Mouse (Mus musculus) embryonic fibroblast, embryonic 13.5 days (primary cell): ENCODE measurements at regions not wholly inside any gene's neighbourhood (a gene's known extent, or its start where the extent isn't known, plus 50 kb on each side); places are given as distances from the start of the nearest gene placed in this dataset.
A peak's percentile ranks its signal among the peaks of the same experiment; 100 is the strongest.

ENCODE experiments used
- H3K27ac ChIP-seq: 2 replicates; pipeline ENCODE4 v1.5.1; 2012; ENCODE audit warnings: low read length, control low read depth, inconsistent platforms; ENCODE audit not compliant: insufficient read depth
- H3K4me1 ChIP-seq: 2 replicates; pipeline ENCODE4 v1.6.1; 2011; ENCODE audit warnings: low read length; ENCODE audit not compliant: control insufficient read depth, insufficient read depth
- H3K4me3 ChIP-seq: 2 replicates; pipeline ENCODE4 v1.5.1; 2011; ENCODE audit warnings: mild to moderate bottlenecking, control low read depth, low read length; ENCODE audit not compliant: insufficient read depth
- CTCF ChIP-seq: IDR thresholded peaks from 2 replicates; pipeline ENCODE4 v1.5.1; 2011; ENCODE audit warnings: mild to moderate bottlenecking, control low read depth, low read length, moderate library complexity, borderline replicate concordance; ENCODE audit not compliant: insufficient read depth
- POLR2A ChIP-seq: IDR thresholded peaks from 2 replicates; pipeline ENCODE4 v1.6.1; 2011; ENCODE audit warnings: low read depth, mild to moderate bottlenecking, control low read depth, low read length, moderate library complexity

DNA sequence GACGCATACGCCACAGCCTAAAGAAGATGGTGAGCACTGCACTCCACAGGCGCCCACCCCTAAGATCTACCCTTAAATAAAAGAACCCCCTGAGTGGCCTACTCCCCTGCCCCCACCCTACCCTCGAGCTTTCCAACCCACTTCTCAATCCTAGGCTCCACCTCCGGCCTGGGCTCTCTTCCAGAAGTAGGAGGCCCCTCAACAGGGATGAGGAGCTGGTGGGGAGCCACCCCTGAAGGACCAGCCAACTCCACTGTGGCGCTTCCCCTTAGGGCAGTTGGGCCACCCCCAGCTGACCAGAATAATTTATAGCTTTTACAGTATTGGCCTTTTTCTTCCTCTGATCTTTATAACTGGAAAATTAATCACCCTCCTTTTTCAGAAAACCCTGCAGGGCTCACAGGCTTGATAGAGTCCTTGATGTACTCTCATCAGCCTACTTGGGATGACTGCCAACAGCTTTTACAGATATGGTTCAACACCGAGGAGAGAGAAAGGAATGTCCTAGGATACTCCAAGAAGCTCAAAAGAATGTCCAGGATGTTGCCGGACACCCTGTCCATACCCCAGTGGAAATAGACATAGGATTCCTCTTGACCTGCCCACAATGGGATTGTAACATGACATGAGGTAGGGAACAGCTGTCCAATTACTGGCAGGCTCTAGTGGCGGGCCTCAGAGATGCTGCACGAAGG lies 220.3 kb upstream of the Col3a1 start:
- no peak overlapping the region for H3K27ac ChIP-seq
- H3K4me1 ChIP-seq: 0 out of 2 replicates have a peak, but pooled peaks cover 2% of the 10 kb centered on the region
- TF ChIP-seq CTCF: no peak
- TF ChIP-seq POLR2A: no peak

DNA sequence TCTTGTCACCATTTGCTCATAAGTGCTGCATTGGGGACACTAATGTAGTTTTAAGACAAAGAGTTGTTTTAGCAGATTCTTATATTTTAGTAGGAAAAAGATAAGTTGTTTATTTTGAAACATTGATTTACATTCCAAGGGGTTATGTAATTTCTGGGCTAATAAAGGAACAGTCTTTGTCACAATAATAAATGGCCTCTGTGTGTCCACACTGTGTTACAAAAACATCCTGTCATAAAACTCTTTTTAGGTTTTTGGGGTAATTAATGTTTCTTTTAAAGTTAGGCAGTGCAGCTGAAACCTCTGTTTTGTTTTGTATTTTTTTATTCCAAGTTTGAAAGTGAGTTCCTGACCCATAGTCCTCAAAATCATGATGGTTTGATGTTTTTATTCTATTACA lies 210.4 kb upstream of the Col3a1 start:
- Histone ChIP-seq H3K27ac (no peak overlapping the region), H3K4me1 (no peaks in the 10 kb centered on the region), H3K4me3 (no peak overlapping the region)
- TF ChIP-seq POLR2A (no peak), CTCF (no peak)

More for the DNA sequence above, 220.3 kb upstream of the Col3a1 start:
- H3K4me3 ChIP-seq: no peak overlapping the region

DNA sequence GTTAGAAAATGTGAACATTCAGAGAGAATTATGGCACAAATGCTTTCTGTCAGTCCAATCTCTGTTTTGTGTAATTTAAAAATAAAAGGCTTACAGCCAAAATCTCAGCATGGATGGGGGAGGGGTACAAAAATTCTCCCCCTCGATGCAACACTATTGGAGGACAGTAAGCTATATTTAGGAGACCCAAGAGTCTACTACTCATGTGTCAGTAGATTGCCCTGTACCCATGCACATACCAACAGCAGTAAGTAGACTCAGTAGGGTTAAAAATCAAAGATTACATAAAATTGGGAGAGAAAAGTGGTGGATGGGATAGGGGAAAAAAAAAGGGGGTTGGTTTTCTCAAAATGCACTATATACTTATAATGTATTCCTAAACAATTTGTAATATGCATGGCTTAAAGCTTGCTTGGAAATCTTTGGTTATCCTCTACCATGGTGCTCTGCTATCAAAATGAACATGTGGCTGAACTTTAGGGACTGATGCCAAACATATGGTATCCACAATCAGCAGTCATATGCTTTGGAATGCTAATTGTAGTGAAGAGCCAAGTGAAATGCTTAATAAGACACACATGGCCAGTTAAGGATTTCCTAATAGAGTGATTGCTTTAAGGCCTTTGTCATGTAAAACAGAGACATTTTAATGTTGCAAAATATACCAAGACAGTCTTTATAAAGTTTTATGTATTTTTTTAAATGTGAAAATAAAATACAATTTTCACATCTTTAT lies 194.8 kb upstream of the Col3a1 start:
- Histone ChIP-seq H3K4me1 (no peaks in the 10 kb centered on the region), H3K27ac (peak overlapping the region; percentile 47), H3K4me3 (no peak overlapping the region)
- no peak for TF ChIP-seq CTCF
- TF ChIP-seq POLR2A: no peak

DNA sequence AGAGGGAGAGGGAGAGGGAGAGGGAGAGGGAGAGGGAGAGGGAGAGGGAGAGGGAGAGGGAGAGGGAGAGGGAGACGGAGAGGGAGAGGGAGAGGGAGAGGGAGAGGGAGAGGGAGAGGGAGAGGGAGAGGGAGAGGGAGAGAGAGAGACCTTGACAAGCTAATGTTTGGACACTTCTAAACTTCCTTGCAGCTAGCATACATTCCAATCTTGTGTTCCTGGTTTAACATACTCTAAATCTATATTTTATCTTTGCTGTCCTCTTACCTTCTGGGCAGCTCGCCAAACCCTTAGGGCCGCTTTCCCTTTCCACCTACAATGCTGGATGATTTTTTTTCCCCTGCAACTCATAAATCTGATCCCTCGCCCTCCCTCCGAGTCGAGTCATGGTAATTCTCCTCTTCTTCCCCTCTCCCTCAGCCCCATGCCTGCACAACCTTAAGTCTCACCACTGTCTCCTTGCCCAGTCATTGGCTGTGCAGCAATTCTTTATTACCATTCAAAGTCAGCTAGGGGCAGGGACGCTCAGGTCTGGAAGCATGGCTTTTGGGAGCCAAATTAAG lies 176.1 kb upstream of the Col3a1 start:
- H3K4me1 ChIP-seq: peaks cover 2% of the 10 kb centered on the region; the same call in 1 of the 2 replicates
- H3K27ac ChIP-seq: no peak overlapping the region
- no peak overlapping the region for H3K4me3 ChIP-seq
- TF ChIP-seq CTCF: no peak
- TF ChIP-seq POLR2A: no peak

DNA sequence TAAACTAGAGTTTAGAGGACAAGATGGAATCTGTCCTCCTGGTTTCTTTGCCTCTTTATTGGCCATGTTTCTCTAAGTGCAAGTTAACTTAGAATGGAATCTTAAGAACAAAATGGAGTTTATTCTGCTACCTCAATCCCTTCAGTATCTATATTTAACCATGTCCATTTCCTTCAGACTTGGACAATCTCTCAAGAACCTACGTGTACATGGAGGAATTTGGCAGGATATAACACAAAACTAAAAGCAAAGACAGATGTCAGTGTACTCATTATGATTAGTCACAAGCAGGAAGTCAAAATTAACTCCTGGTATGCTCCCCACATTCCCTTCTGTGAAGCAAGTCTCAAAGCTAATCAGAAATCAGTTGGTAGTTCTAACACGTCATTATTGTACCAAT lies 164.3 kb upstream of the Col3a1 start:
- H3K4me3 ChIP-seq: no peak overlapping the region
- H3K27ac ChIP-seq: peak overlapping the region; percentile 95
- H3K4me1 ChIP-seq: peaks cover 5% of the 10 kb centered on the region; the same call in 1 of the 2 replicates
- TF ChIP-seq CTCF (no peak), POLR2A (no peak)

DNA sequence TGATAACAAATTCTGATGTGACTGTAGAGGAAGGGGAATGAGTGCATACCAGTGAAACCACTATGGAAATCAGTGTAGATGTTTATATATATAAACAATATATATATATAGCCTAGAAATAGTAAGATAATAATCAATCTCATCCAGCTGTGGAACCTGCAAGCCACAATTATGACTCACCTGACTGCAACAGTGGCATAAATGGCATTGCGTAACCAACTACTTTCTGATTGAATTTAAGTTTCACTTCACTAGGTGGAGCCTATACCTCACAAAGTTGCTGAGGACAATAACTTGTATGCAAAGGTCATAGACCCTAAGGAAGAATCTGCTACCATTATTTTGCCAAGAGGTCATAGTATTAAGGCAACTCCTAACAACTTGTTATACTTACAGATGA lies 129.7 kb upstream of the Col3a1 start:
- Histone ChIP-seq H3K4me3 (no peak overlapping the region), H3K4me1 (peaks cover 2% of the 10 kb centered on the region; the same call in 1 of the 2 replicates)
- TF ChIP-seq CTCF: no peak
- no peak for TF ChIP-seq POLR2A

DNA sequence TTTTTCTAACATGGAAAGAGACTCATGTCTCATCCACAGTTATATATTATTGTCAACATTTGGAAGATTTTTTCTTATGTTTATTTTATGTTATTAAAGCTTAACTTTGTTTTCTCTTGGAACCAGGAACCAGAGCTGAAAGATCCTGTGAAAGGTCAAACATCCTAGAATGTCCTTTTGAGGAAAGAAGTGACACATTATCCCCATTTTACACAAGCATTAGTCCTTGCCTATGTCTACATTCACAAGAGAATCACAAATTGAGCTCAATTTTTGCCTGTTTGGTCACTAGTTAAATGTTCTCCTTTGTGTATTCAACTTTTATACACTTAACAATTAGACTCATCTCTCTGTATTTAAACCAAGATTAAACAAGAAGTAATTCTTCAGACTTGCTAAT lies 126.0 kb upstream of the Col3a1 start:
- no peak overlapping the region for H3K4me3 ChIP-seq
- H3K27ac ChIP-seq: no peak overlapping the region
- TF ChIP-seq CTCF (no peak), POLR2A (no peak)
- H3K4me1 ChIP-seq: peaks cover 2% of the 10 kb centered on the region; the same call in 1 of the 2 replicates

More for the DNA sequence above, 129.7 kb upstream of the Col3a1 start:
- no peak overlapping the region for H3K27ac ChIP-seq

DNA sequence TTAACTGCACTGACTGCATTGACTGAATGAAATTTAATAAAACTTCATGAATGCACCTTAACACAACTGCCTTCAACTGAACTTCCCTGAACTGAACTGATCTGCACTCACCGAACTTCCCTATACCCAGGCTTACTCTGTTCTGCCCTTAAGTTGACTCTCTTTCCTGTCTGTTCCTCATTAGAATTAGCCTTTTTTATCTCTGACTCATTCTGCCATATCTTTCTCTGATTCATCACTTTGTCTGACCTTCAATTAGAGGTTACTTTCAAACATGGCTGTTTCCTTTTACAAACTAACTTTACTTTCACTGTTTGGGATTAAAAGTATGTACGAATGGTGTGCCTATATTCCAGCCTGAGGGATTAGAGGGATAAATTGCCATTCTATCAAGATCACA lies 103.4 kb upstream of the Col3a1 start:
- no peak overlapping the region for H3K4me3 ChIP-seq
- peak overlapping the region; percentile 40; the same call in 1 of the 2 replicates for H3K27ac ChIP-seq
- no peaks in the 10 kb centered on the region for H3K4me1 ChIP-seq
- TF ChIP-seq CTCF (no peak), POLR2A (no peak)

DNA sequence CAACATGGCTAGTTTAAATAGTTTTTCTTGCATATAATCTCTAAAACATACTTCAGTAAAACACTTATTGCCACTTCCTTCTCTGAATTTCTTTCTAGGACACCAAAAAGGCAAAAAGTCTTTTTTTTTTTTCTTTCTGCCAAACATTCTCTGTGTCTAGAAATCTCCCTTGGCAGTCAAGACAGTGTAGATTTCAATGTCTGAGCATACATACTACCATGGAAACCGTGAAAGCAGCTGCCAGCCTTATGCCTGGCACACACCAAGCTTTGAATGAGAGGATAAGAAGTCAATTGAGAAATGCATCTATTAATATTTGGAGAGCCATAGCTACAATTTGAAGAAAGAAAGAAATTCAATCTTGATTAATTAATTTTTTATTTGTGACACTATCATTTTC lies 95.1 kb upstream of the Col3a1 start:
- H3K27ac ChIP-seq: no peak overlapping the region
- TF ChIP-seq CTCF: no peak
- no peak overlapping the region for H3K4me3 ChIP-seq
- no peaks in the 10 kb centered on the region for H3K4me1 ChIP-seq
